Mouse (Mus musculus): ENCODE data around the gene Snapc2. TPM values are rescaled to one million over a fixed set of nuclear protein-coding genes. Genes with fewer than 3 reads are reported as not detected.
A peak's percentile ranks its signal among the peaks of the same experiment; 100 is the strongest.
"Not testable (repeated sequence)": the region's sequence is repeated elsewhere in the genome, so short reads cannot be mapped to it uniquely, and the experiment has no call there.

Gene Snapc2
- total RNA-seq, 2 experiments from 2014 or later: 12.0 to 18.3 TPM

DNA sequence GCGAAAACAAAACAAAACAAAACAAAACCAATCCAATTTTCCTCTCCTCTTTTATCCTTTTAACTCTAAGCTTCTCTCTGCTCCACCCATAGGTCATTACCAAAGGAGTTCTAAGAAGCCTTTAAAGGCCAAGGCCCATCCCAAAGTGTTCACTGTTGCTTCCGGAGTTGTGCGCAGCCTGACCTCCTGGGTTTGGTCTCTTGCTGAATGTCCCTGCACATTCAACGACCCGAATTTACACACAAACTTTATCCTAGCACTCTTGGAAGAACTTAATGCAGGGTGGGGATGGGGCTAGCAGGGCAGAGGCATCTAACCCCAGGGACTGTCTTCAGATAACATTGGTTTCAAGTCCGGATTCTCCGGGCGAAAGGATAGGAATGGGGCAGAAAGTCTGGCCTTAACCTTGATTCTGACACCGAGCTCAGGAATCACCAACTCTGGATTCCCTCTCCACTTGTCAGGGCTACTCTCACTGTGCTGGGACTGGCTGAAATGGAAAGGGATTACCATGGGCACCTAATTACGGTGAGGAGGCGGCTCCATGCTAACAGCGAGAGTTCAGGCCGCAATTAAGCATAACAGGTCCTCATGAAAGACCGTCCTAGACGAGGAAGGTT is 15.0 kb upstream of the Snapc2 start:
- ATAC-seq (replicated peaks; ENCODE audit: poor library complexity): peak; percentile 4; the same call in 1 of the 2 replicates

DNA sequence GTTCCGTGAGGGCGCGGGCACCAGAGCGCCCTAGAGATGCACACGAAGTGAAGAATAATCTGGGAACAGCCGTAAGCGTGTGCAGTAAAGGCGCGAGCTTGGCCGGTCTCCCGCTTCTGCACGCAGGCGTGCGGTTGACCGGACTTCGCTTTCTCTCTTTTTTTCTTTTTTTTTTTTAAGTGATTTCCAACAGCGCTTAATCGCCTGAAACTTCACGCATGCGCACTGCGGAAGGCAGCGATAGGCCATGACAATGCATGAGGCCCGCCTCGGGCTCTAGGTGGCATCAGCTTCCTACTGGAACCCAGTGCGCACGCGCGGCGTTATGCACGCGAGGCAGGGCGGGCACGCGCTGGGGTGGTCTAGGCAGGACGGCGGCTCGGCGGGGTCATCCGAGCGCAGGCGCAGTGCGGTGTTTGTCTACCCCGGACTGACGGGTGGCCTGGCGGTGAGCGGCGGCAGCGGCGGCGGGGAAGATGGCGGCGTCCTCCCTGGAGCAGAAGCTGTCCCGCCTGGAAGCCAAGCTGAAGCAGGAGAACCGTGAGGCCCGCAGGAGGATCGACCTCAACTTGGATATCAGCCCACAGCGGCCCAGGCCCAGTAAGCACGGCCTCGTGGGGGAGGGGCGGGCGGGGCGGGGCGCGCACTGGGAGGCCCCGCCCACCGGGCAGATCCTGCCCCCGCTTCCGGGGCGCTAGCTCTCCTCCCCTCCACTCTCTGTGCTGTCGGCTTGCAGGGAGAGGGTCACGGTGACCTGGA is 14.3 kb upstream of the Snapc2 start, which contains the start of the genes Map2k7 and Gm49320:
Gene Map2k7 (plus strand): TSS at position 307 of the 759 bp plus-strand sequence.
Gene Gm49320 (plus strand): TSS at position 432 of the 759 bp plus-strand sequence.
- peak; percentile 82 for ATAC-seq (replicated peaks; ENCODE audit: poor library complexity)

DNA sequence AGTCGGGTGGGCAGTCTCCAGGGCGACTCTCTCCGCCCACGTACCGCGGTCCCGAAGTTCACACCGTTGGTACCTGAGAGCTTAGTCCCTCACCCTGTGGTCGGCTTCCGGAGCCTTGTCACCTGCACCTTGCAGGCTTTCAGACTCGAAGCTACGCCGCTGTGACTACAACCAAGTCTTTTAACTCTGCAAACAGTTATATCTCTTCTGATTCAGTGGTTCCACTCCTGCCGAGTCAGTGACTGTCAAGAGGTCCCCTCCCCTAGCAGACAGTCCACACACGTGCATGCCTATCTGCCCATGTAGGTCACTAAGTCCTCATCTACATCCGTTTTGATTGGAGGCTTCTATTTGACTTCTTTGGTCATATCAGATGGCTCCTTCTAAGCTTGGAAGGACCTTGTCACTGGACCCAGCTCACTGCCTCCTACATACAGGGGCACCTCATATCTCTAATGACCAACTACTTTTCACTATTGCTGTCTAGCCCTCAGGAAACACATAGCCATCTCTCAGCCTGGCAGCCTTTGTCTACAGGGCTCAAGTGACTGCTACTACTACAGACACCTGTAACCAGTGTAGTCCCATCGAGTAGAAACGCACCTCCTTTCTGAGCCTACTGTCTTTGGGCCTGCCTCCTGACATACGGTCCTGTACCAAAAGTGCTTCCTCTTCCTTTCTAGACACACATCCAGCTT is 13.5 kb upstream of the Snapc2 start:
- peak; percentile 30 for ATAC-seq (replicated peaks; ENCODE audit: poor library complexity)

DNA sequence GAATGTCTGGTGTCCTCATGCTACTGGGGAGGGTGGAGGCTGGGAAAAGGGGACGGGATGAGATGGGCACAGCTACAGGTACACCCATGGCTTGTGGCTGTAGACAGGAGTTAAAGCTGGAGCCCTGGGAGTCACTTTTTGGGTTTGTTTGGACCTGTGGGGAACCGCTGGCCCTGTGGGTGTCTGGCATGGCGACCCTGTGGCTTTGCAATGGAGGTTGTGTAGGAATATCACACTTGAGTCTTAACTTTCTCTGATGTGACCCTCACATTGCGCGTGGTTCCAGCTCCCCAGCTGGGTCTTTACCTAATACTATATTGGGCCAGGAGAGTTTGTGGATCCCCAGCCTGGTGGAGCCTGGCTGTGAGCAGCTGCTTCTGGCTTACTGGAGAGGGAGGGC is 7.8 kb upstream of the Snapc2 start:
- no peak for ATAC-seq (replicated peaks; ENCODE audit: poor library complexity)

DNA sequence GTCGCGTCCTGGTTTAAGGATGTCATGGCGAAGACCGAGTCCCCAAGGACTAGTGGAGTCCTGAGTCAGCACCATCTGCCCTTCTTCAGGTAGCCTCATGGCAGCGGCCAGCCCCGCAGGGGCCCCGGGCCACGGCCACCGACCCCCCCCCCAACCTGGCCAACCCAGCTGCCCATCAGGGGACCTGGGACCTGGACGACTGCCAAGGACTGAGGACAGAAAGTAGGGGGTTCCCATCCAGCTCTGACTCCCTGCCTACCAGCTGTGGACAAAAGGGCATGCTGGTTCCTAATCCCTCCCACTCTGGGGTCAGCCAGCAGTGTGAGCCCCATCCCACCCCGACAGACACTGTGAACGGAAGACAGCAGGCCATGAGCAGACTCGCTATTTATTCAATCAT is 7.1 kb upstream of the Snapc2 start:
- no peak for ATAC-seq (replicated peaks; ENCODE audit: poor library complexity)

DNA sequence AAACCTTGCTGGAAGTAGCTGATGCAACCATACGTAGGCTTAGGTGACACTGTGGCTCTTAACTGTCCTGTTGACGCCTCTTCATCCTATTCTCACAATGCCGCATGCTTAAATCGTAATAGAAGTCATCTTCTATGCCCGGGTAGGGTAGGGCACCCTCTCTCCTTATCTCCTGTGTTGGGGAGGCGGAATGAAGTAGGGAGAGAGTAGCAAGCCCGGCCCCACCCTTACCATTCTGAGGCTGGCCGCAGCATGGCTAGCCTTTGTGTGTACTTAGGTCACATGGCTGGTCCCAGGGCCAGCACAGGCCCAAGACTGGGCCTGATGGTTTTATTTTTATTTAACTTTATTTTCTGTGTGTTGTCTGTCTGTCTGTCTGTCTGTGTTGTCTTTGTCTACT is 5.6 kb upstream of the Snapc2 start:
- ATAC-seq (replicated peaks; ENCODE audit: poor library complexity): no peak

DNA sequence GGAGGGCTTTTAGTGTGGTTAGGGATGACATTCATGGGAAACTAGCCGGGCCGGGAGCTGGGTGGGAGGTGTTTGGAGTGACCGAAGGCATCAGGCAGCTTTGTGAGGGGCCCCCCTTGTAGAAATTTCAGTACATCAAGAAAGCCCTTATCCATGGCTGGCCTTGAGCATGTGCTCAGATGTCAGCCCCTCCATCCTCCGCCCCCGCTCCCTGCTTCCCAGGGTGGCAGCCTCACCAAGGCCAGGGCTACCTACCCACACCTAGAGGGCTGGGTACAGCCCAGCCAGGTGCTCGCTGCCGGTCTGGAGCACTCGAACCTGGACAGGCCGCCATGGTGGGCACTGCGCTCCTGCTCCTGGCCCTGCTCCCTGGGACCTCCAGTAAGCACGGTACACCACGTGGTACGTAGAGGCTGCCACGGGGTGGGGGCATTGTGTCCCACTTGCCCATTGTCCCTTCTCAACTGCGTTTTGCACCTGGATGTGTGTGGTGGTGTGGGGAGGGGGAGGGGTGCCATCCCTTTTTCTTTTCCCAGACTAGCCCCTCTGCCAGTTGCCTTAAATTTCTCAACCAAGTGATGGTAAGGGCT is 4.8 kb upstream of the Snapc2 start, which contains the start of gene Tgfbr3l:
Gene Tgfbr3l (plus strand): TSS at position 264 of the 590 bp plus-strand sequence.
- no peak for ATAC-seq (replicated peaks; ENCODE audit: poor library complexity)

DNA sequence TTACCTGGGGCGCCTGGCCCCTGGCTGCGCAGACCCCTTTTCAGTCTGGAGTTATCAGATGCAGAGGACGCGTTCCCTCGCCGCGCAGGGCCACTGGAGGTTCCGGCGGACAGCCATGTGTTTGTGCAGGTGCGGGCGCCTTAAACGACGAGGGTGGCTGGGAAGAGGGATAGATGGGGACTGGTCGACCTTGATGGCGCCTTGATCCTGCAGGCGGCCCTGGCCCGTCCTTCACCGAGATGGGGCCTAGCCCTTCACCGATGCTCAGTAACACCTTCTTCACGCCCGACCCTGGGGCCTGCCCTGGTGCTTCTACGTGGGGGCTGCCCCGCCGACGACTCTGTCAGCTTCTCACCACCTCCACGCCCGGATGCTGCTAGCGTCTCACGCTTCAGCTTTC is 3.7 kb upstream of the Snapc2 start:
- no peak for ATAC-seq (replicated peaks; ENCODE audit: poor library complexity)

DNA sequence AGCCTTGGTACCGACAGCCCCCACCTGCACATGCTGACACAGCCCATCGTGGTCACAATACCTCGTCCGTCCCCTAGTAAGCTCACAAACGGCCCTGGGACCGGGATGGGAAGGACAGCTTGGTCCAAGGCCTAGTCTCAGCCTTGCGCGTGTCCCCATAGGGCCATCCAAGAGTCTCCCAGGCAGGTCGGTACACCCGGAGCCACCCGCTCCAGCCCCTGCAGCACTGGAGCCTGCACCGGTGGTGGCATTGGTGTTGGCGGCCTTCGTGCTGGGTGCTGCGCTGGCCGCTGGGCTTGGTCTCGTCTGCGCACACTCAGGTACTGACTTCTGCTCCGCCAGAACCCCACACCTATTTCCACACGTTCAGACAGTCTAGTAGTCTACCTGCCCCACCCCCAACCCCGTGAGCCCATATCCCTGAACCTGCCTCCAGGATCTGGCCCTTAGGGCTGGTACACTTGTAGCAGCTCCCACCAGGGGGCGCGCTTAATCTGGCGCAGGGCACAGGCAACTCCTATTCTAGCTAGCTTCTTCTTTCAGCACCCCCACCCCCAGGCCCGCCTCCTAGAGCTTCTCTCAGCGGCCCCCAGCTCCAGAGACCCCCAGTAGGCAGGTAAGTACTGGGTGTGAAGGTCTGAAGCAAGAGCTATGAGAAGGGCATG is 2.4 kb upstream of the Snapc2 start:
- ATAC-seq (replicated peaks; ENCODE audit: poor library complexity): peak; percentile 69

DNA sequence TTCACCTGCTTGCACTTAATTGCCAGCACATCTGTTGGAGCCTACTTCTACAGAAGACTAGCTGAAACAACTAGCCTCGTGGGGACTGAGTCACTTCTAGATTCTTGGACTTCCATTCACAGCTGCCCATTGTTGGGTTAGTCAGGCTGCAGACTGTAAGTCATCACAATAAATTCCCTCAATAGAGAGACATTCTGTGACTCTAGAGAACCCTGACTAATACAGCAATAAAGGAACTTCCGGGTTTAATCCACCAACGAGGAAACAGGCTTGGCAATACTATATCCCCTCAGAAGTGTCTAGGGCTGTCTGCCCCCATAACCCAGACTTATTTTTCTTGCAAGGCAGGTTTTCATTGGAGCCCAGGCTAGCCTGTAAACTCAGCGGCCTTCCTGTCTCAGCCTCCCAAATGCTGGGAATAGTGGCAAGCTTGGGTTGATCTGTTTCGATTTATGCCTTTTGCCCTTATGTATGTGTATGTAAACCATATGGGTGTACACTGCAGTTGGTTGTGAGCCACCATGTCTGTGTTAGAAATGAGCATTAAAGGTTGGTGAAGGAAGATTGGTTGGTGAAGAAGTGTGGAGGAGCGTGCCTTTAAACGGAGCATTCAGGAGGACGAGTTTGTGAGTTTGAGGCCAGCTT is 642 bp upstream of the Snapc2 start:
- ATAC-seq (replicated peaks; ENCODE audit: poor library complexity): no peak

DNA sequence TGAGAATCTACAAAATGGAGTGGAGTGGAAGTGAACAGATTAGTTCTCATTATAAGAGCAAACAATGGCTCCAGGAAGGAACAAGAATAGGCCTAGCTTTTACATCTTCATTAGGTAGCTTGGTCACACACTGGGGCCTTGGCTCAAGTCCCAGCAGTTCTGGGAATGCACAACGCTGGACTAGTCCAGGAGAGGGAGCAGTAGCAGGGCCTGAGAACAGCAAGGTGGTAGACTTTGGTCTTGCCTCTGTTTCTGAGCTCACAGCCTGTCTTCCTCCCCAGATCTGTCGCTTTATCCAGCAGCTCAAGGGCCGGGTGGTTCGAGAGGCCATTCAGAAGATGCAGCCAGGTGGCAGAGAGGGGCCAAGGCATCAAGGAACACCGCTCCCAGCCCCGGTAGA is 1.1 kb downstream of the Snapc2 start:
- ATAC-seq (replicated peaks; ENCODE audit: poor library complexity): no peak

DNA sequence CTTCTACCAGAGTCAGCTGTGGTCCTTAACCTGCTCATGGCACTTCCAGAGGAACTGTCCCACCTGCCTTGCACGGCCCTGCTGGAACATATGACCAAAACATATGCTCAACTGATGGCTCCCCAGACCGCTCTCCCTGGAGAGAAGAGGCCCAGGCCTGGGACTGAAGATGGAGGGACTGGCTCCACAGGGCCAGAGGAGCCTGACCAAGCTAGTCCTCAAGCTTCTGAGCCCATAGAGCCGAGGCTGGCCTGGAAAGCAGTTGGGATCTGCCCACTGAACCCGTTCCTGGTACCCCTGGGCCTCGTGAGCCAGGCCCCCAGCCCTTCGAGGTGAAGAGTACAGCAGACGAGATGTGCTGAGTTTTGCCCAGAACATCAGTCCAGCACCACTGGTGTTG is 2.6 kb downstream of the Snapc2 start:
- ATAC-seq (replicated peaks; ENCODE audit: poor library complexity): not testable (repeated sequence)

DNA sequence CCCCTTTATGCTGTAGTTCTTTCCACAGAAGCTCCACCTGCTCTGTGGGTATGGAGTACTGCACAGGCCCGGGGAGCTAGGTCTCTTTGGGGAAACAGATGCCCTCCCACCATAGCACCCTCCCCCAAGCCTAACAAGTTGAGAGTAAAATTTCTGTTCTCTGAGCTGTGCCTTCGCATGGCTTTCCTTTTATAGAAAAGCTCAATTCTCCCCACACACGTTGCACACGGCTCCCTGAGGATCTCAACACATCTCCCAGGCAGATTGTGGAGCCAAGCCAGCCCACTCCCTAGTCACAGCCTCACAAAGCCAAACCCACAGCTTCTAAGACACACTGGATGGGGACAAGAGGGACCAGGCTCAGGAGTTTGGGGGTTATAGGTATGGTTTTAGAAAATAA is 4.0 kb downstream of the Snapc2 start:
- ATAC-seq (replicated peaks; ENCODE audit: poor library complexity): no peak

DNA sequence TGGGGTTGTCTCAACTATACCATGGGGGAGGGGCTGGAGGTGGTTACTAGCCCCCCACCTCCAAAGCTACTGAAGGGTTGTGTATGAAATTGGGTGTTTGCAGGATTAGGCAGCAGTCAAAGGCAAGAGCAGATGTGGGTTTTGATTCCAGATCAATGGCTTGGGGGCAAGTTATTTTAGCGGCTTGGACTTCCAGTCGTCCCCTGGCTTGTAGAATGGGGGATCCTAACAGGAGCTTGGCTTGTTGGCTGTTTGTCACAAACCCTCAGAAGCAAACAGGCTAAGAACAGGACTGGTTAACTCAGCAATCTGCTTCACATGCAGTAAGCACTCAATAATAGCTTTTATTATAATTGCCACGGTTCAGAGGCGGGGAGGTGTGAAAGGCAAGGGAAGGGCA is 4.5 kb downstream of the Snapc2 start:
- no peak for ATAC-seq (replicated peaks; ENCODE audit: poor library complexity)

DNA sequence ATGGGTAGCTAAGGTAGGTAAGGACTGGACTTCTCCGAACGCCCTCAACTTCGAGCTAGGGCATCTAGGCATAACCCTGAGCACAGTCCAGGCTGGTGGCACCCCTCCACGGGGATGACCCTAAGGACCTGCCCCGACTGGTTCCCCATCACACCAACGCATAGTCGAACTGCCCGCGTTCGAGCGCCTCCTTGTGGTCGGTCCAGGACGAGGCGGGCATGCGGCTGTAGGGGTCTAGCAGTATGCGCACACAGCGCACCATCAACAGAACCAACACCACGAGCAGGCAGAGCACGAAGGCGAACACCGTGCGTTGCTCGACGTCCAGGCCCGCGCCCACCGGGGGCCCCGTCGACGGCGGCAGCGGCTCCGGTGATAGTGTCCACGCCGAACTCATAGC is 5.4 kb downstream of the Snapc2 start:
- ATAC-seq (replicated peaks; ENCODE audit: poor library complexity): peak; percentile 71

DNA sequence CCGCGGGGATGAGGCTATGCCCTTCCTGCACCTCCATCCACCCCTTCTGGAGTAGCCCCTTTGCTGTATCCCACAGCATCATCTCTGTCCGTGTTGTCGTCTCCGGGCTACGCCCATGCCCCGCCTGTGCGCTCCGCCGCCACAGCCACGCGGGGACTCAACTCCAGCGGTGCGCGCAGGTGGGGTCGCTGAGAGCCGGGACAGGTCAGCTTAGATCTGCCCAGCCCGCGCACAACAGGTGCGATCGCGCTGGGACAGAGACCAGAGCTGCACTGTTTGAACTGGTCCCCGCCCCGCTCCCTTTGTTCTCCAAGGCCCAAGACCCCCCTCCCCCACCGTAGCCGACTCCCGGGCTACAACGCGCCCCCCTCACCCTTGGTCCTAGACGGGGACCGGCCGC is 5.8 kb downstream of the Snapc2 start:
- ATAC-seq (replicated peaks; ENCODE audit: poor library complexity): peak; percentile 13

DNA sequence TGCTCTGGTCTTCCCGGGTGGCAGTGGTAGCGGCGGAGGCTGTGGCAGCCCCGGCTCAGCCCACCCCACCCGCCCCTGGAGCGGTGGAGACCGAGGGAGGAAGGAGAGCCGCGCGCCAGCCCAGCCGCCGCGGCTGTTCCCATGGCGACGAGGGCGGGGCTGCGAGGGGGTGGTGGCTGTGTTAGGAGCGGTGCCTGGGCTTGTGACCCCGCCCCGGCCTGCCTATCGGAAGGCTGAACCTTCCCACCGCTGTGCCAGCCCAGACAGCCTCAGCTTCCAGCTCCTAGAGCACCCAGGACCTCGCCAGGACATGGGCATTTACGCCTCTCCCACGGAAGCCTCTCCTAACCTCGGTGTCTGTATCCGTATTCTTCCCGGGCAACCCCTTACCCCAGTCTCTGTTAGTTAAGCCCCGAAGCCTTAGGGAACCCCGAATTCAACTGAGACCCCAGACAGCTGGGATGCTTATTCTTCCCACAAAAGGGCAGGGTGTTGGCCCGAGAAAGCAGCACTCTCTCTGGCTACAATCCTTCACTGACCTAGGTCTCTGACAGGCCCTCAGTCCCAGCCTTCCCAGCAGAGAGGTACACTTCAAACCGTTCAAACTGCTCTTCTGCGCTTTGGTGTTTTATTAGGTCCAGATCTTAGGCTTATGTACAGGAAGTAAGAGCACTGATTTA is 6.4 kb downstream of the Snapc2 start, which contains the start of gene Ctxn1:
Gene Ctxn1 (minus strand): TSS at position 150 of the 680 bp plus-strand sequence.
- ATAC-seq (replicated peaks; ENCODE audit: poor library complexity): peak; percentile 92

DNA sequence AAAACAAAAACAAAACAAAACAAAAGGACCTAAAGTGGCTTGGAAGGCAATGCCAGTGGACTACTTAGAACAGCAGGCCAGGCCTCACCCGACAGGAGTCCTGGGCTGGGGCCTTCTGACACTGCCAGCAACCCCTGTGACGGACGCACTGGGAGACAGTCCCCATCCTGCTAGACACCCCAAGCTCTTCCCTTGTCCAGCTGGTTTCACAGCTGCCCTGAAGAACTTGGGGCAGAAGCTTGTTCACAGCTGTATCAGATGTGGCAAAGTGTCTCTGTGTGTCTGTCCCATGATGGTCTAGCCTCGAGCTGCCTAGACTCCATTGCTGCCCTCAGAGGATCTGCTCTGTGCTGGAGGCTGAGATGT is 6.9 kb downstream of the Snapc2 start:
- ATAC-seq (replicated peaks; ENCODE audit: poor library complexity): no peak

DNA sequence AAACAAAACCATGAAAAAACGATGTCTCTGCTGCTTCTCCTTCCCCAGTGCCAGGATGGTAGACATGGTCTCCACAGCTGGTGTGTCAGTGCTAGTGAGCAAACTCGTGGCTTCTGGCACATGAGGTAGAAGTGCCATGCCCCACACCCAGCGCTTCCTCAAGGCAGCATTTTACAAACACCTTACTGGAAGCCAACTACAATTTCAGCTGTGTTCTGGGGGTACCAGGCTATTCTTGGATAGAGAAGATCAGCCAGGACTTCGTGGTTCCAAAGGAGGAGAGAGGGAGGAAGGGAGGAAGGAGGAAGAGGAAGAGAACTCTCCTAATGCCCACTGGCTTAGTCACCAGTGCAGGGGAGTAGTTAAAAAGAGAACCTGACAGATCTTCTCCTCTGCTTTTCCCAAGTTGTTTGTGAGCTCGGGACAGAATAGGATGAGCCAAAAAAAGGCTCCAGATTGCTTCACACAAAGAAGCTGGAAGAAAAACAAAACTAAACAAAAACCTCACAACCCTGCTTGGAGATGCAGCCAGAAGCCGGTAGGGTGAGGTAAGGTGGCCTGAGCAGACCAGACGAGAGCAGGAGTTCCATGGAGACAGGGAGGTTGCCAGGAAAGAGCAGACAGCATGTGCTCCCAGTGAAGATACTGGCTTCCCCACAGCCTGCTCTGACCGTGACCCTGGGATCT is 10.4 kb downstream of the Snapc2 start:
- ATAC-seq (replicated peaks; ENCODE audit: poor library complexity): no peak
